Mouse (Mus musculus) gastrocnemius, postnatal 4 days (tissue): ENCODE measurements around the gene Clcn1. TPM values are rescaled to one million over a fixed set of nuclear protein-coding genes. Genes with fewer than 3 reads are reported as not detected.

ENCODE experiments used
- DNase-seq, 2 experiments: peaks; one replicate each; pipeline ENCODE4 v3.0.0; 2021 to 2022; ENCODE audit warnings: low spot score in 2 of 2, mixed read lengths in 2 of 2
- total RNA-seq, 2 experiments: library from RNA; stranded (reverse); gene quantifications; 2 replicates each; pipeline ENCODE4 v1.2.3; 2021

Clcn1 gene
- total RNA-seq, 2 experiments from 2014 or later = 33.8 to 41.2 TPM

DNA sequence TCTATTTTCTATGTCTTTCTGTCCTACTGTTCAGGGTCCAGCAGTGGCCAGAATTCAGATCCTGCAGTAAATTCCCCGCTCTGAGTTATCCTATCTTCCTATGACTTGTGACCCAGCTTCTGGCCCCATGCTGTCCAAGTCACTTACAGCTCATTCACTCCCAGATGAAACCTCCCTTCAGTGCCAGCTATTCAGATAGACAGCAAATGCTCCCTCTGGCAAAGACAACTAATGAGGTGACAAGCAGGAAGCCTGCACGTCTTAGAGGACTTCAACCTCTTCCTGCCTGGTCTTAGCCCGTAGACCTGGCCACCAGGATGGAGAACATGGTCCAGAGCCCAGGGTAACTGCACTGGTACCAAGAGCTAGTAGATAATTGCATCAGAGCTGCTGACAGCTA lies 76.5 kb downstream of the Clcn1 start:
- DNase-seq = no peak

DNA sequence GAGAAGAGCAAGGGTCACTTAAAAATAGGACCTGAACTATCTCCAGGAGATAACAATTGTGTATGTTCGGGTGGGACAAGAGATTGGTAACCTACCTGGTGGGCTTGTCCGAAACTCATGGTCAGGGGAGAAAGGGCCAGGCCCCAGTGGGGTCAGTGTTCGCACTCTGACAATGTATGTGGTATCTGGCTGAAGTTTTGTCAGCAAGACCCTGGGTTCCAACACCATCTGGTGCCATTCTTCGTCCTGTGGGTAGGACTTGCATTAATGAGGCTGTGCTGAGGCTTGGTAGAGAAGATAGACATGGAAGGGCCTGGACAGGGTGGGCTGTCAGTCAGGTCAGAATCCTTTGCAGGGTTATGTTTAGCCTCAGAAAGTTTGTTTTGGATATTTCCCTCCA lies 77.6 kb downstream of the Clcn1 start:
- DNase-seq = no peak

DNA sequence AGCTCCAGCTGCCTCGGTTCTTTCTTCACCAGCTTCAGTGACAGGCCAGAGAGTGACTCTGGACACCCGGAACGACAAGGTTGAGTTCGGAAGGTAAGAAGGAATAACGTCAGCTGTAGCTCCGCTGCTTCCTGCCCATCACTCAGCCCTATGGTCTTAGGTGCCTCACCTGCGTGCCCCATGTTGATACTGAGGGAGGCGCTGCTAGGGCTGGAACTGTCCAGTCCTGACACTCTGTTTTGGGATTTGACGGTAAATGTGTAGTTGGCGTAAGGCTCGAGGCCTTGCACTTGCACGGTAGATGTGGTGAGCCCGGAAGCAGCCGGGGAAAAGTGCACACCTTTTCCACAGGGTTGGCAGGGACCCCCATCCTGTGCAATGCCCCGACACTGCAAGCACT lies 78.1 kb downstream of the Clcn1 start:
- DNase-seq = no peak

DNA sequence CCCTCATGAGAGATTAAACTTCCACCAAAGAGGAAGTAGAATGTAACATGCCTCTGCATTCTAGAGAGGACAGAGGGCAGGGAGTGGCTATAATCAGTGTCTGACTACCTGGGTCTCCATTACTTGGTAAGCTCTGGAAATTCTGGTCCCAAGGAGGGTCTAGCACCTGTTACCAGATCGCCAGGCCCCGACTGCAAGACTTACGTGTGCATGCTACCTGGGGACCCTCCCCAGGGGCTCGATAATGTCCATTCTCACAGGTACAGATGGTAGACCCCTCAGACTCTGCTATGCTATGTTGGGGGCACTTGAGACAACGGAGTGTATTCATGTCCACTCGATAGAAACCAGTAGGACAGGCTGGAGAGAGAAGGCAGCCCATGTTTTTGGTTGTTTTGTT lies 78.7 kb downstream of the Clcn1 start:
- DNase-seq = no peak

Other genes with a start within 250 kb of the Clcn1 start
- gene Sva, start 248.3 kb upstream of the Clcn1 start, total RNA-seq = not detected
- gene Tas2r139, start 145.7 kb upstream of the Clcn1 start, total RNA-seq = not detected
- gene Tas2r144, start 71.4 kb upstream of the Clcn1 start, total RNA-seq = not detected
- gene Gstk1, start 40.8 kb upstream of the Clcn1 start, total RNA-seq = 1 to 10 TPM; 6.5 to 7.5 TPM
- gene Tmem139, start 24.7 kb upstream of the Clcn1 start, total RNA-seq = not detected
- gene Casp2, start 21.7 kb upstream of the Clcn1 start, total RNA-seq = 10 to 100 TPM; 21.1 to 23.0 TPM
- 1 to 10 TPM; 2.2 TPM for gene Fam131b, start 38.0 kb downstream of the Clcn1 start, total RNA-seq
- 100 to 1,000 TPM; 113 to 128 TPM for gene Zyx, start 62.9 kb downstream of the Clcn1 start, total RNA-seq
- gene Epha1, start 86.6 kb downstream of the Clcn1 start, total RNA-seq = under 1 TPM; 0.27 to 0.57 TPM
- gene Tas2r143, start 113.6 kb downstream of the Clcn1 start, total RNA-seq = under 1 TPM in 1 of 2 experiments, not detected in 1; 0.54 TPM
- not detected for gene Tas2r135, start 118.7 kb downstream of the Clcn1 start, total RNA-seq
- under 1 TPM in 1 of 2 experiments, not detected in 1; 0.39 TPM for gene Tas2r126, start 147.8 kb downstream of the Clcn1 start, total RNA-seq
- not detected for gene Olfr458, start 178.5 kb downstream of the Clcn1 start, total RNA-seq
- gene Olfr457, start 189.7 kb downstream of the Clcn1 start, total RNA-seq = not detected
- not detected for gene Olfr456, start 200.5 kb downstream of the Clcn1 start, total RNA-seq